Mouse (Mus musculus) lung, postnatal 0 days (tissue): ENCODE data around the gene Tmco4.

ENCODE experiments used
- CTCF ChIP-seq: IDR thresholded peaks from 2 replicates; pipeline ENCODE4 v1.5.1; 2016; ENCODE audit warnings: antibody characterized with exemption, mild to moderate bottlenecking
- EP300 ChIP-seq: IDR thresholded peaks from 2 replicates; pipeline ENCODE4 v1.6.1; 2016; ENCODE audit warnings: antibody characterized with exemption, mild to moderate bottlenecking, control low read depth

GRCm38 (mm10) chr4:139001433-139001832 lies 28.7 kb downstream of the Tmco4 start:
- TF ChIP-seq CTCF: peak; percentile 58
- no peak for TF ChIP-seq EP300
